ENCODE assay signal across 8 mouse cellular contexts in genomic region chr10:25297666-25298263, GRCm38 (mm10). TPM values are rescaled to one million over a fixed set of nuclear protein-coding genes. Genes with fewer than 3 reads are reported as not detected.
DNase-seq lines count a peak whose midpoint lies in the region; ATAC-seq and TF ChIP-seq lines count a peak whose summit lies in the region.

No protein-coding gene starts in this region.

- H3K4me2 ChIP-seq in heart, embryonic 16.5 days (ENCODE audit: low read depth, low read length): peak overlapping the region; percentile 73
- peak overlapping the region; percentile 76 for H3K4me2 ChIP-seq in liver, postnatal 0 days (ENCODE audit: low read depth, low read length)

- peak; percentile 20 for DNase-seq in embryo, embryonic 9.5 days (ENCODE audit: extremely low spot score)
- DNase-seq in liver, postnatal 0 days: no peak
- DNase-seq in urinary bladder, postnatal 4 days (ENCODE audit: low spot score in 2 of 2): no peak
- no peak for DNase-seq in urinary bladder, adult 18-20 months (ENCODE audit: low spot score in 2 of 2)

- H3K27me3 ChIP-seq in megakaryocyte, embryonic 14.5 days (replicated peaks): no peaks in the 10 kb centered on the region
- H3K27me3 ChIP-seq in heart, embryonic 16.5 days (ENCODE audit: control insufficient read depth, insufficient read depth, low read length): no peaks in the 10 kb centered on the region
- H3K27me3 ChIP-seq in liver, postnatal 0 days (ENCODE audit: insufficient read depth, low read length): no peaks in the 10 kb centered on the region

- WGBS in heart, embryonic 16.5 days: 13% methylated on average over 12 of the region's 12 CpGs
- WGBS in liver, postnatal 0 days (ENCODE audit: insufficient replicate concordance): 23% methylated on average over 12 of the region's 12 CpGs

- H3K9me3 ChIP-seq in megakaryocyte, embryonic 14.5 days: no peaks in the 10 kb centered on the region
- H3K9me3 ChIP-seq in heart, embryonic 16.5 days (replicated peaks; ENCODE audit: control insufficient read depth, low read length): no peaks in the 10 kb centered on the region
- H3K9me3 ChIP-seq in liver, postnatal 0 days (ENCODE audit: low read length): no peaks in the 10 kb centered on the region

- H3K9ac ChIP-seq in heart, embryonic 16.5 days (ENCODE audit: low read length): peak overlapping the region; percentile 78
- peak overlapping the region; percentile 78 for H3K9ac ChIP-seq in liver, postnatal 0 days (replicated peaks)

- ATAC-seq in megakaryocyte, adult 5-6 weeks (ENCODE audit: poor library complexity, severe bottlenecking): no peak
- ATAC-seq in heart, embryonic 16.5 days (replicated peaks; ENCODE audit: extremely low read depth, insufficient read depth, low FRiP score): no peak
- ATAC-seq in liver, postnatal 0 days: no peak
- no peak for ATAC-seq in inflammation-experienced regulatory T-cells, adult 6 months

- TF ChIP-seq CTCF in liver, postnatal 0 days (IDR thresholded peaks at IDR 0.05; ENCODE audit: low read depth): no peak

- peak overlapping the region; percentile 94 for H3K4me3 ChIP-seq in megakaryocyte, embryonic 14.5 days (replicated peaks)
- peak overlapping the region; percentile 74 for H3K4me3 ChIP-seq in heart, embryonic 16.5 days (ENCODE audit: low read length)
- peak overlapping the region; percentile 69 for H3K4me3 ChIP-seq in liver, postnatal 0 days (ENCODE audit: low read depth, low read length)

- H3K4me1 ChIP-seq in megakaryocyte, embryonic 14.5 days: peaks cover 66% of the 10 kb centered on the region
- H3K4me1 ChIP-seq in heart, embryonic 16.5 days (ENCODE audit: control insufficient read depth, insufficient read depth, low read length): peaks cover 15% of the 10 kb centered on the region
- H3K4me1 ChIP-seq in liver, postnatal 0 days (ENCODE audit: insufficient read depth): peaks cover 22% of the 10 kb centered on the region

- peak overlapping the region; percentile 94 for H3K27ac ChIP-seq in heart, embryonic 16.5 days (ENCODE audit: low read length)
- H3K27ac ChIP-seq in liver, postnatal 0 days (ENCODE audit: low read depth): peak overlapping the region; percentile 91

- H3K36me3 ChIP-seq in megakaryocyte, embryonic 14.5 days (replicated peaks; ENCODE audit: low read length): no peaks in the 10 kb centered on the region
- no peaks in the 10 kb centered on the region for H3K36me3 ChIP-seq in heart, embryonic 16.5 days (ENCODE audit: control insufficient read depth, insufficient read depth)
- H3K36me3 ChIP-seq in liver, postnatal 0 days (replicated peaks; ENCODE audit: insufficient read depth, low read length): no peaks in the 10 kb centered on the region

- TF ChIP-seq EP300 in liver, postnatal 0 days (IDR thresholded peaks at IDR 0.05; ENCODE audit: low read depth): no peak

RNA-seq across cellular contexts. Expression of gene Akap7, which starts 9.9 kb away (rescaled TPM):
- 10.6 and 14.7 TPM in 2 replicates for polyA plus RNA-seq in megakaryocyte, embryonic 14.5 days (2012; ENCODE audit: insufficient read depth, low replicate concordance)
- 15.5 and 20.1 TPM in 2 replicates for total RNA-seq in megakaryocyte, adult 5-6 weeks (2015)
- total RNA-seq in megakaryocyte, adult 5-6 weeks (2017): 18.5 and 18.8 TPM in 2 replicates
- 23.9 and 26.9 TPM in 2 replicates for polyA plus RNA-seq in heart, embryonic 16.5 days (2015; fragmentation: Nextera tagmentation; extraction: Ambion mirVana)
- polyA plus RNA-seq in liver, postnatal 0 days (2015; fragmentation: Nextera tagmentation; extraction: Ambion mirVana): 15.9 and 21.0 TPM in 2 replicates
- 1 to 10 TPM; 1.5 to 5.7 (median 3.0) TPM for polyA plus RNA-seq in inflammation-experienced regulatory T-cells, adult 6 months (2017; shearing (Covaris generic))
